Mouse (Mus musculus): ENCODE data around the gene Klf7. TPM values are rescaled to one million over a fixed set of nuclear protein-coding genes. Genes with fewer than 3 reads are reported as not detected.
A peak's percentile ranks its signal among the peaks of the same experiment; 100 is the strongest.

Klf7 gene
- total RNA-seq, 2 experiments from 2014 or later, result 5.5 to 7.0 TPM

GRCm38 (mm10) chr1:64070947-64071346, 51.1 kb downstream of the Klf7 start:
- no peak for ATAC-seq (replicated peaks; ENCODE audit: poor library complexity)

- no peak for ATAC-seq (replicated peaks; ENCODE audit: poor library complexity)
Measured at GRCm38 (mm10) chr1:64066320-64067254, 55.5 kb downstream of the Klf7 start.

GRCm38 (mm10) chr1:64061488-64061887, 60.6 kb downstream of the Klf7 start:
- no peak for ATAC-seq (replicated peaks; ENCODE audit: poor library complexity)

- ATAC-seq (replicated peaks; ENCODE audit: poor library complexity), result no peak
Measured at GRCm38 (mm10) chr1:64060699-64061454, 61.2 kb downstream of the Klf7 start.

- ATAC-seq (replicated peaks; ENCODE audit: poor library complexity), result no peak
Measured at GRCm38 (mm10) chr1:64060116-64060515, 62.0 kb downstream of the Klf7 start.

GRCm38 (mm10) chr1:64056541-64056940, 65.5 kb downstream of the Klf7 start:
- no peak for ATAC-seq (replicated peaks; ENCODE audit: poor library complexity)

GRCm38 (mm10) chr1:64055978-64056377, 66.1 kb downstream of the Klf7 start:
- no peak for ATAC-seq (replicated peaks; ENCODE audit: poor library complexity)

- ATAC-seq (replicated peaks; ENCODE audit: poor library complexity), result no peak
Measured at GRCm38 (mm10) chr1:64055210-64055609, 66.9 kb downstream of the Klf7 start.

GRCm38 (mm10) chr1:64052069-64052750, 69.9 kb downstream of the Klf7 start:
- peak; percentile 87 for ATAC-seq (replicated peaks; ENCODE audit: poor library complexity)

GRCm38 (mm10) chr1:64048567-64048966, 73.5 kb downstream of the Klf7 start:
- ATAC-seq (replicated peaks; ENCODE audit: poor library complexity), result no peak

- ATAC-seq (replicated peaks; ENCODE audit: poor library complexity), result no peak
Measured at GRCm38 (mm10) chr1:64046802-64047156, 75.3 kb downstream of the Klf7 start.

GRCm38 (mm10) chr1:64046087-64046801, 75.8 kb downstream of the Klf7 start:
- ATAC-seq (replicated peaks; ENCODE audit: poor library complexity), result no peak

GRCm38 (mm10) chr1:64044577-64044976, 77.5 kb downstream of the Klf7 start:
- ATAC-seq (replicated peaks; ENCODE audit: poor library complexity), result no peak

- ATAC-seq (replicated peaks; ENCODE audit: poor library complexity), result no peak
Measured at GRCm38 (mm10) chr1:64040831-64041383, 81.2 kb downstream of the Klf7 start.

GRCm38 (mm10) chr1:64040061-64040686, 81.9 kb downstream of the Klf7 start:
- ATAC-seq (replicated peaks; ENCODE audit: poor library complexity), result no peak

- no peak for ATAC-seq (replicated peaks; ENCODE audit: poor library complexity)
Measured at GRCm38 (mm10) chr1:64038343-64038742, 83.7 kb downstream of the Klf7 start.

- ATAC-seq (replicated peaks; ENCODE audit: poor library complexity), result no peak
Measured at GRCm38 (mm10) chr1:64037800-64038199, 84.3 kb downstream of the Klf7 start.

GRCm38 (mm10) chr1:64036881-64037452, 85.1 kb downstream of the Klf7 start:
- ATAC-seq (replicated peaks; ENCODE audit: poor library complexity), result no peak

- ATAC-seq (replicated peaks; ENCODE audit: poor library complexity), result peak; percentile 23
Measured at GRCm38 (mm10) chr1:64035804-64036203, 86.3 kb downstream of the Klf7 start.

All from megakaryocyte progenitor cell, adult 5-6 weeks (primary cell).